Mouse (Mus musculus): ENCODE data around the gene Gm20538. TPM values are rescaled to one million over a fixed set of nuclear protein-coding genes. Genes with fewer than 3 reads are reported as not detected.
A peak's percentile ranks its signal among the peaks of the same experiment; 100 is the strongest.

Gene Gm20538
- not detected in 2 replicates for polyA plus RNA-seq (2012; ENCODE audit: insufficient read depth, low replicate concordance)

GRCm38 (mm10) chr19:44552731-44553130, at the start of gene Gm20538:
Gene Gm20538, minus strand, starts transcription at chr19:44552831.
- H3K9me3 ChIP-seq, result no peaks in the 10 kb centered on the region
- peaks cover 1% of the 10 kb centered on the region for H3K27me3 ChIP-seq (replicated peaks)
- peaks cover 61% of the 10 kb centered on the region for H3K36me3 ChIP-seq (replicated peaks; ENCODE audit: low read length)
- no peak for TF ChIP-seq GATA1 (IDR thresholded peaks at IDR 0.05; ENCODE audit: borderline replicate concordance, low read length)
- TF ChIP-seq FLI1 (IDR thresholded peaks at IDR 0.05; ENCODE audit: low read length), result no peak
- H3K4me3 ChIP-seq (replicated peaks), result peak within 1 kb of the TSS; percentile 18
- H3K4me1 ChIP-seq, result peaks cover 17% of the 10 kb centered on the region

GRCm38 (mm10) chr19:44594180-44594579, 41.5 kb upstream of the Gm20538 start:
- H3K36me3 ChIP-seq (replicated peaks; ENCODE audit: low read length), result no peaks in the 10 kb centered on the region
- peaks cover 53% of the 10 kb centered on the region for H3K27me3 ChIP-seq (replicated peaks)
- H3K4me3 ChIP-seq (replicated peaks), result no peak overlapping the region
- TF ChIP-seq GATA1 (IDR thresholded peaks at IDR 0.05; ENCODE audit: borderline replicate concordance, low read length) (no peak), FLI1 (IDR thresholded peaks at IDR 0.05; ENCODE audit: low read length) (no peak)
- H3K4me1 ChIP-seq, result peaks cover 3% of the 10 kb centered on the region; the same call in 1 of the 2 replicates
- peaks cover 9% of the 10 kb centered on the region for H3K9me3 ChIP-seq

- peaks cover 53% of the 10 kb centered on the region for H3K27me3 ChIP-seq (replicated peaks)
- TF ChIP-seq FLI1 (IDR thresholded peaks at IDR 0.05; ENCODE audit: low read length) (no peak), GATA1 (IDR thresholded peaks at IDR 0.05; ENCODE audit: borderline replicate concordance, low read length) (no peak)
- no peak overlapping the region for H3K4me3 ChIP-seq (replicated peaks)
- peaks cover 9% of the 10 kb centered on the region for H3K9me3 ChIP-seq
- H3K36me3 ChIP-seq (replicated peaks; ENCODE audit: low read length), result no peaks in the 10 kb centered on the region
- peaks cover 3% of the 10 kb centered on the region; the same call in 1 of the 2 replicates for H3K4me1 ChIP-seq
Observed at GRCm38 (mm10) chr19:44591638-44592037, 39.0 kb upstream of the Gm20538 start.

GRCm38 (mm10) chr19:44590992-44591391, 38.4 kb upstream of the Gm20538 start:
- Histone ChIP-seq H3K9me3 (peaks cover 9% of the 10 kb centered on the region), H3K36me3 (replicated peaks; ENCODE audit: low read length) (no peaks in the 10 kb centered on the region), H3K4me3 (replicated peaks) (peak overlapping the region; percentile 42), H3K4me1 (peaks cover 3% of the 10 kb centered on the region; the same call in 1 of the 2 replicates), H3K27me3 (replicated peaks) (peaks cover 53% of the 10 kb centered on the region)
- TF ChIP-seq FLI1 (IDR thresholded peaks at IDR 0.05; ENCODE audit: low read length), result no peak
- TF ChIP-seq GATA1 (IDR thresholded peaks at IDR 0.05; ENCODE audit: borderline replicate concordance, low read length), result no peak

- no peak for TF ChIP-seq FLI1 (IDR thresholded peaks at IDR 0.05; ENCODE audit: low read length)
- TF ChIP-seq GATA1 (IDR thresholded peaks at IDR 0.05; ENCODE audit: borderline replicate concordance, low read length), result no peak
- Histone ChIP-seq H3K9me3 (peaks cover 9% of the 10 kb centered on the region), H3K27me3 (replicated peaks) (peaks cover 66% of the 10 kb centered on the region), H3K4me1 (peaks cover 3% of the 10 kb centered on the region; the same call in 1 of the 2 replicates), H3K36me3 (replicated peaks; ENCODE audit: low read length) (no peaks in the 10 kb centered on the region), H3K4me3 (replicated peaks) (no peak overlapping the region)
Observed at GRCm38 (mm10) chr19:44589591-44590223, 37.1 kb upstream of the Gm20538 start.

- peaks cover 3% of the 10 kb centered on the region; the same call in 1 of the 2 replicates for H3K4me1 ChIP-seq
- no peaks in the 10 kb centered on the region for H3K36me3 ChIP-seq (replicated peaks; ENCODE audit: low read length)
- peaks cover 1% of the 10 kb centered on the region; the same call in 1 of the 2 replicates for H3K9me3 ChIP-seq
- H3K27me3 ChIP-seq (replicated peaks), result peaks cover 78% of the 10 kb centered on the region
- H3K4me3 ChIP-seq (replicated peaks), result no peak overlapping the region
- TF ChIP-seq FLI1 (IDR thresholded peaks at IDR 0.05; ENCODE audit: low read length) (no peak), GATA1 (IDR thresholded peaks at IDR 0.05; ENCODE audit: borderline replicate concordance, low read length) (no peak)
Observed at GRCm38 (mm10) chr19:44588036-44588435, 35.4 kb upstream of the Gm20538 start.

GRCm38 (mm10) chr19:44582638-44583309, 30.1 kb upstream of the Gm20538 start:
- Histone ChIP-seq H3K27me3 (replicated peaks) (peaks cover 46% of the 10 kb centered on the region), H3K4me1 (peaks cover 16% of the 10 kb centered on the region), H3K4me3 (replicated peaks) (no peak overlapping the region), H3K9me3 (no peaks in the 10 kb centered on the region), H3K36me3 (replicated peaks; ENCODE audit: low read length) (no peaks in the 10 kb centered on the region)
- no peak for TF ChIP-seq GATA1 (IDR thresholded peaks at IDR 0.05; ENCODE audit: borderline replicate concordance, low read length)
- no peak for TF ChIP-seq FLI1 (IDR thresholded peaks at IDR 0.05; ENCODE audit: low read length)

GRCm38 (mm10) chr19:44582103-44582502, 29.5 kb upstream of the Gm20538 start:
- no peak for TF ChIP-seq FLI1 (IDR thresholded peaks at IDR 0.05; ENCODE audit: low read length)
- TF ChIP-seq GATA1 (IDR thresholded peaks at IDR 0.05; ENCODE audit: borderline replicate concordance, low read length), result no peak
- peaks cover 21% of the 10 kb centered on the region for H3K4me1 ChIP-seq
- H3K4me3 ChIP-seq (replicated peaks), result no peak overlapping the region
- peaks cover 6% of the 10 kb centered on the region for H3K36me3 ChIP-seq (replicated peaks; ENCODE audit: low read length)
- peaks cover 41% of the 10 kb centered on the region for H3K27me3 ChIP-seq (replicated peaks)
- no peaks in the 10 kb centered on the region for H3K9me3 ChIP-seq

- TF ChIP-seq GATA1 (IDR thresholded peaks at IDR 0.05; ENCODE audit: borderline replicate concordance, low read length), result no peak
- TF ChIP-seq FLI1 (IDR thresholded peaks at IDR 0.05; ENCODE audit: low read length), result no peak
- Histone ChIP-seq H3K27me3 (replicated peaks) (peaks cover 4% of the 10 kb centered on the region), H3K9me3 (no peaks in the 10 kb centered on the region), H3K36me3 (replicated peaks; ENCODE audit: low read length) (peaks cover 46% of the 10 kb centered on the region), H3K4me3 (replicated peaks) (no peak overlapping the region), H3K4me1 (peaks cover 20% of the 10 kb centered on the region)
Observed at GRCm38 (mm10) chr19:44578038-44578437, 25.4 kb upstream of the Gm20538 start.

GRCm38 (mm10) chr19:44576275-44576674, 23.6 kb upstream of the Gm20538 start:
- Histone ChIP-seq H3K4me1 (peaks cover 17% of the 10 kb centered on the region), H3K9me3 (no peaks in the 10 kb centered on the region), H3K36me3 (replicated peaks; ENCODE audit: low read length) (peaks cover 64% of the 10 kb centered on the region), H3K27me3 (replicated peaks) (peaks cover 4% of the 10 kb centered on the region), H3K4me3 (replicated peaks) (no peak overlapping the region)
- TF ChIP-seq FLI1 (IDR thresholded peaks at IDR 0.05; ENCODE audit: low read length), result no peak
- TF ChIP-seq GATA1 (IDR thresholded peaks at IDR 0.05; ENCODE audit: borderline replicate concordance, low read length), result no peak

All from megakaryocyte, embryonic 14.5 days (primary cell).